Mouse (Mus musculus) embryo, embryonic 11 days (tissue): Measurements from ENCODE around the gene Hnrnpab.
"Not testable (repeated sequence)": the region's sequence is repeated elsewhere in the genome, so short reads cannot be mapped to it uniquely, and the experiment has no call there.

Experiments
- DNase-seq: peaks from one replicate; pipeline ENCODE4 v3.0.0-alpha.2; 2015

Hnrnpab gene

DNA sequence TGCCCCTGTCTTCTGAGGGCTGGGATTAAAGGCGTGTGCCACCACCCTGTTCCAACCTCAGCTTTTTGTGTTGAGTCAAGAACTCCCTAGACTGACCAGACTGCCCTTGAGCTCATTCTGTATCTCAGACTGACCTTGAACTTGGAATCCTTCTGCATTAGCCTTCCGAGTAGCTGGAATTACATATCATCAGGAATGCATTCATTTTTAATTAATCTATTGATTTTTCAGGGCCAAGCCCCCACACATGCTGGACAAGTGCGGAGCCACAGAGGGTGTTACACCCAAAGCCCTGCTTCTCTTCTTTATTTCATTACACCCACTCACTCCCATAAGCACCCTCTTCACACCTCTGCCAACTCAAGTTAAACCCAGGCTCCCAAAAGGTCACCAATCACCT, 27.1 kb upstream of the Hnrnpab start:
- no peak for DNase-seq

- not testable (repeated sequence) for DNase-seq
Measured at GRCm38 (mm10) chr11:51633200-51633599, 26.6 kb upstream of the Hnrnpab start.

- DNase-seq: no peak
Measured at GRCm38 (mm10) chr11:51632130-51632753, 25.6 kb upstream of the Hnrnpab start.

DNA sequence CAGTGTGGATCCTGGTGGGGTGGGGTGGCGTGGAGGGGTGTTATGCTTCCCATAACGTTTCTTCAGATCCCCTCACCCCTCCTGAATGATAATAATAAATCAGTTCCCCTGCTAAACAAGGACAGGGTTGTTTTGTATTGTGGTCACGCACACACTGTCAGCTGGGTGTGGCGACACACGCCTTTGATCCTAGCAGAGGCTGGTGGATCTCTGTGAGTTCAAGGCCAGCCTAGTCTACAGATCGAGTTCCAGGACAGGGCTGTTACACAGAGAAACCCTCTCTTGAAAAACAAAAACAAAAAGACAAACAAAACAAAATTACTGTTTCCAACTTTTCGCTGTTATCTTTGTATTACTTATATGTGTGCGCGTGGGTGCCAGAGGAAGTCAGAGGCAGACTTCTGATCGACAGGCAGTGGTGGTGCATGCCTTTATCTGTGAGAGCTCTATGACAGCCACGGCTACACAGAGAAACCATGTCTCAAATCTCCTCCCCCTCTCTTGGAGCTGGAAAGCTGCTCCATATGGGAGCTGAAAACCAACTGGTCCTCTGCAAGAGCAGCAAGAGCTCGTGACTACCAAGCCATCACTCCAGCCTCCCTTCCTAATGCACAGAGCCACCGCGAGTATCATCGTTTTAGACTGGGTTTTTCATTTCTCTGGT, 23.1 kb upstream of the Hnrnpab start:
- no peak for DNase-seq

- DNase-seq: no peak
Measured at GRCm38 (mm10) chr11:51627907-51628306, 21.3 kb upstream of the Hnrnpab start.

- no peak for DNase-seq
Measured at GRCm38 (mm10) chr11:51627425-51627824, 20.8 kb upstream of the Hnrnpab start.

- DNase-seq: no peak
Measured at GRCm38 (mm10) chr11:51625187-51625820, 18.7 kb upstream of the Hnrnpab start.

GRCm38 (mm10) chr11:51622971-51623491, 16.4 kb upstream of the Hnrnpab start:
- no peak for DNase-seq

DNA sequence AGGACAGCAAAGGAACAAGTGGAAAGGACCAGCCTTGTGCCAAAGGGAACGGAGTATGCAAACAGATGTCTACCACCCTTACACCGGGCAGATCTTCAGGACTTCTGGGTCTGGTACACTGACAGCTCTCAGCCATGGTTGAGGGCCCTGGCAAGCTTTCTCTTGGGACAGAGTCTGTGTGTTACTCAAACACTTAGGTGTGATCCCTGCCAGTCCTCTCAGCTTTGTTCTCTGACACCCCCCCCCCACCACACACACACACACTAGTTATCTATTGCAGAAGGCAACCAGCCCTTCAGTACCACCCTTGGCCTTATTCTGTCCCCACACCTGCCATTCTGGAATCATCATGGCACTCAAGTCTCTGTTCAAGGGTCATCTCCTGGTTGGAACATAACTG, 15.1 kb upstream of the Hnrnpab start:
- DNase-seq: no peak

DNA sequence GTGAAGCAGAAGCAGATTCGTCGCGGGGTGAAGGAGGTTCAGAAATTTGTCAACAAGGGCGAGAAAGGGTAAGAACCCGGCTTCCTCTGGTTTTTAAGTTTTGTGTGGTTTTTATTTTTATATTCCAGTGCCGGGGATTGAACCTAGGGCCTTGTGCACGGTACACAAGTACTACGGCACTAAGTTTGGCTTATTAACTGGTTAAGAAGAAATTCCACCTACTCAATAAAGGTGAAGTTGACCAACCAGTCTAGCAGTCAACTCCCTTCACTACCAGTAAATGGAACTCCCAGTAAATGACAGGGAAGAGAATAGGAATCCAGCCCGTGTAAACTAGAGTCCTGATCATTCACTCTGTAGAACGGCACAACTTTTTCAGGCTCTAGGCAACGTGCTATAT, 13.4 kb upstream of the Hnrnpab start:
- no peak for DNase-seq

- peak; percentile 98 for DNase-seq
Measured at GRCm38 (mm10) chr11:51619409-51620060, 12.9 kb upstream of the Hnrnpab start, which contains the start of gene Nhp2. Gene Nhp2 (plus strand): TSS chr11:51619735.

DNA sequence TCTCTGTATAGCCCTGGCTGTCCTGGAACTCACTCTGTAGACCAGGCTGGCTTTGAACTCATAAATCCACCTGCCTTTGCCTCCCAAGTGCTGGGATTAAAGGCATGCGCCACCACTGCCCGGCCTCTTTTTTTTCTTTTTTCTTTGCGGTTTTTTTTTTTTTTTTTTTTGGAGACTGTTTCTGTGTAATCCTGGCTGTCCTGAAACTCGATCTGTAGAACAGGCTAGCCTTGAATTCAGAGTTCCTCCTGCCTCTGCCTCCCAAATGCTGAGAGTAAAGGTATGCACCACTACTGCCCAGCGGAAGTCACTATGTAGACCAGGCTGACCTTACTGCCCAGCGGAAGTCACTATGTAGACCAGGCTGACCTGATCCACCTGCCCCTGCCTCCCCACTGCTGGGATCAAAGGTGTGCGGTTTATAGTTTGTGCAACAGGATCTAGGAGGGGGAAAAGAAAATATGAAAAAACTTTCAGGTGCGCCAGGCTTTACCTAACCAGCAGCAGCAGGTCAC, 12.3 kb upstream of the Hnrnpab start:
- no peak for DNase-seq

GRCm38 (mm10) chr11:51617693-51618092, 11.0 kb upstream of the Hnrnpab start:
- peak; percentile 82 for DNase-seq

DNA sequence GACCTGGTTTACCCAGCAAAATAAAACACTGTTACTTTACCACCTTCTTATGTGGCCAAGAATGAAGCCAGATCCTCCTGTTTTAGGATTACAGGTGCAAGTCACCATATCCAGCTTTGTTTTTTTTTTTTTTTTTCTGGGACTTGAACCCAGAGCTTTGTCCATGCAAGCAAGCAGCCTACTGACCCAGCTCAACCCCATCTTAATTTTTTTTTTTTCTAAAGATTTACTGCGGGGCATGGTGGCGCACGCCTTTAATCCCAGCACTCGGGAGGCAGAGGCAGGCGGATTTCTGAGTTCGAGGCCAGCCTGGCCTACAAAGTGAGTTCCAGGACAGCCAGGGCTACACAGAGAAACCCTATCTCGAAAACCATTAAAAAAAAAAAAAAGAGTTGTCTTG, 9.5 kb upstream of the Hnrnpab start:
- not testable (repeated sequence) for DNase-seq

- DNase-seq: peak; percentile 85
Measured at GRCm38 (mm10) chr11:51615601-51616000, 9.0 kb upstream of the Hnrnpab start.

DNA sequence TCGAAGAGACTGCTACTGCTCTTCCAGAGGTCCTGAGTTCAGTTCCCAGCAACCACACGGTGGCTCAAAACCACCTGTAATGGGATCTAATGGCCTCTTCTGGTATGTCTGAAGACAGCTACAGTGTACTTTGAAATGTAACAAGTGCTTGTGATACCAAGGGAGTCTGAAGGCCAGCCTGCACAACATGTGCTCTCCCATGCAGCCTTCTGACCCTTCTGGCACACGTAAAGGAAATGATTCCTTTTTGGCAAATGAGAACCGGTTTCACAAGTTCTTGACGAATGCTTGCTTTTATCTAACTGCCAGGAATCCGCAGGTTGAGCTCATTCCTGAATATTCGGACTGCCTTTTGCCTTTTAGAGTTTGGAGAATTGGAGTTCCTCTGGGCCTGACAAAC, 8.5 kb upstream of the Hnrnpab start:
- DNase-seq: no peak

DNA sequence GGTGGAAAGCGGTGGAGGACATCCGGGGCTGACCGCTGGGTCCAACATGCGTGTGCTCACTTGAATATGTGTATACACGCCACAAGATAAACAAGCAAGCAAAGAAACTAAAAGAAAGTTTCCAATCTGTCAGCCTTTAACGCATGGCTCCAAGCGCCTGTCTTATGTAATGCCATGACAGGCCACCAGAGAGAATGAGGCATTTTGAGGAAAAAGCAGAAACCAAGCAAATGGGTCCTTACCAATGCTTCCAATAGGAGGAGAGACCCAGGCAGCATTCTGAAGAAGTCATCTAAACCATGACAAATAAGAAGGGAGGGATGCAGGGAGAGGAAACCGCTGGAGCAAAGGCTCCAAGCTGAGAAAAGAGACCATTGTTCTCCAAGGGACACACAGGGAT, 7.6 kb upstream of the Hnrnpab start:
- no peak for DNase-seq

DNA sequence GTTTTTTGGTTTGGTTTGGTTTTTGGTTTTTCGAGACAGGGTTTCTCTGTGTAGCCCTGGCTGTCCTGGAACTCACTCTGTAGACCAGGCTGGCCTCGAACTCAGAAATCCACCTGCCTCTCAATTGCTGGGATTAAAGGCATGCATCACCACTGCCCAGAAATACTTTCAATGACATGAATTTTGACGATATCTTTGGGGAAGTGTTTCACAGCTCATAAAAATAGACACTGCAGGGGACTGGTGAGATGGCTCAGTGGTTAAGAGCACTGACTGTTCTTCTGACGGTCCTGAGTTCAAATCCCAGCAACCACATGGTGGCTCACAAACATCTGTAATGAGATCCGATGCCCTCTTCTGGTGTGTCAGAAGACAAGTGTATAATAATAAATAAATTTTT, 3.3 kb upstream of the Hnrnpab start:
- not testable (repeated sequence) for DNase-seq

GRCm38 (mm10) chr11:51609266-51609909, 2.7 kb upstream of the Hnrnpab start:
- DNase-seq: no peak

GRCm38 (mm10) chr11:51607096-51607738, 570 bp upstream of the Hnrnpab start:
- DNase-seq: no peak

GRCm38 (mm10) chr11:51605602-51606446, 823 bp downstream of the Hnrnpab start:
- DNase-seq: peak; percentile 88
